Comparison of ENCODE assay signal across 9 mouse cellular contexts in genomic region chr5:149391574-149392375, GRCm38 (mm10). TPM values are rescaled to one million over a fixed set of nuclear protein-coding genes. Genes with fewer than 3 reads are reported as not detected.
DNase-seq lines count a peak whose midpoint lies in the region; ATAC-seq and TF ChIP-seq lines count a peak whose summit lies in the region.
"Had no signal": no experiment of that assay in that cellular context is flagged by ENCODE, and none has a peak within 500 bp of the region (broad histone marks: within the 10 kb centered on the region; RNA-seq: fewer than 3 reads in every experiment).

No protein-coding gene starts in this region.

- no peak overlapping the region for H3K4me3 ChIP-seq in forebrain, embryonic 10.5 days
- H3K4me3 ChIP-seq in forebrain, embryonic 14.5 days (ENCODE audit: low read depth, low read length), result no peak overlapping the region
- no peak overlapping the region for H3K4me3 ChIP-seq in thymus, adult 2 months (ENCODE audit: control insufficient read depth, insufficient read depth, low read length)
- H3K4me3 ChIP-seq in limb, embryonic 10.5 days, result no peak overlapping the region
- no peak overlapping the region for H3K4me3 ChIP-seq in stomach, embryonic 15.5 days (replicated peaks)

- no peak overlapping the region for H3K9ac ChIP-seq in forebrain, embryonic 14.5 days (ENCODE audit: low read length)
- H3K9ac ChIP-seq in stomach, embryonic 15.5 days, result no peak overlapping the region

- peaks cover 23% of the 10 kb centered on the region for H3K4me1 ChIP-seq in forebrain, embryonic 10.5 days
- H3K4me1 ChIP-seq in forebrain, embryonic 14.5 days (ENCODE audit: control insufficient read depth, insufficient read depth, low read length), result no peaks in the 10 kb centered on the region
- H3K4me1 ChIP-seq in thymus, adult 2 months (replicated peaks; ENCODE audit: control insufficient read depth, insufficient read depth, low read length), result peaks cover 9% of the 10 kb centered on the region
- H3K4me1 ChIP-seq in limb, embryonic 10.5 days, result peaks cover 15% of the 10 kb centered on the region
- H3K4me1 ChIP-seq in stomach, embryonic 15.5 days, result peaks cover 17% of the 10 kb centered on the region; the same call in 1 of the 2 replicates

- H3K9me3 ChIP-seq in forebrain, embryonic 10.5 days, result peaks cover 10% of the 10 kb centered on the region
- no peaks in the 10 kb centered on the region for H3K9me3 ChIP-seq in forebrain, embryonic 14.5 days (replicated peaks; ENCODE audit: control insufficient read depth, low read length)
- H3K9me3 ChIP-seq in limb, embryonic 10.5 days (replicated peaks), result no peaks in the 10 kb centered on the region
- H3K9me3 ChIP-seq in stomach, embryonic 15.5 days, result no peaks in the 10 kb centered on the region

- H3K36me3 ChIP-seq in forebrain, embryonic 10.5 days (replicated peaks), result no peaks in the 10 kb centered on the region
- no peaks in the 10 kb centered on the region for H3K36me3 ChIP-seq in forebrain, embryonic 14.5 days (ENCODE audit: control insufficient read depth, insufficient read depth, low read length)
- H3K36me3 ChIP-seq in thymus, adult 2 months (ENCODE audit: control insufficient read depth, insufficient read depth, low read length), result 0 out of 2 replicates have a peak, but pooled peaks cover 13% of the 10 kb centered on the region
- no peaks in the 10 kb centered on the region for H3K36me3 ChIP-seq in limb, embryonic 10.5 days
- H3K36me3 ChIP-seq in stomach, embryonic 15.5 days, result no peaks in the 10 kb centered on the region

- DNase-seq in forebrain, embryonic 10.5 days (ENCODE audit: extremely low spot score, low spot score), result no peak
- no peak for DNase-seq in forebrain, embryonic 14.5 days (ENCODE audit: low spot score)
- peak; percentile 10 for DNase-seq in thymus, adult 2 months
- no peak for DNase-seq in thymus, adult 18-20 months
- no peak for DNase-seq in limb, embryonic 10.5 days (ENCODE audit: low spot score)
- DNase-seq in adrenal gland, adult (ENCODE audit: inconsistent age in 2 of 2, low spot score in 1 of 2), result no peak
- no peak for DNase-seq in cerebellum, adult 8-10 months
- DNase-seq: adrenal gland, postnatal 10 days had no signal

- H3K27ac ChIP-seq in forebrain, embryonic 10.5 days, result peak overlapping the region; percentile 36; the same call in 1 of the 2 replicates
- no peak overlapping the region for H3K27ac ChIP-seq in forebrain, embryonic 14.5 days (ENCODE audit: low read depth, low read length)
- H3K27ac ChIP-seq in thymus, adult 2 months (ENCODE audit: control insufficient read depth, insufficient read depth, low read length), result no peak overlapping the region
- H3K27ac ChIP-seq in limb, embryonic 10.5 days, result peak overlapping the region; percentile 34; the same call in 1 of the 2 replicates
- H3K27ac ChIP-seq in stomach, embryonic 15.5 days, result peak overlapping the region; percentile 48; the same call in 1 of the 2 replicates

- no peak for ATAC-seq in forebrain, embryonic 14.5 days
- ATAC-seq in stomach, embryonic 15.5 days (ENCODE audit: insufficient read depth, low FRiP score, low read depth), result no peak

- 71% methylated on average over 18 of the region's 18 CpGs for WGBS in forebrain, embryonic 10.5 days
- WGBS in forebrain, embryonic 14.5 days, result 74% methylated on average over 18 of the region's 18 CpGs
- WGBS in thymus, adult 2 months, result 6% methylated on average over 18 of the region's 18 CpGs
- 28% methylated on average over 18 of the region's 18 CpGs for WGBS in limb, embryonic 10.5 days
- 7% methylated on average over 18 of the region's 18 CpGs for WGBS in stomach, embryonic 15.5 days

- TF ChIP-seq POLR2A in thymus, adult 2 months (IDR thresholded peaks at IDR 0.05; ENCODE audit: control insufficient read depth, extremely low read depth, insufficient read depth, low read length, poor library complexity), result no peak

- H3K27me3 ChIP-seq in forebrain, embryonic 10.5 days (ENCODE audit: poor library complexity, severe bottlenecking), result no peaks in the 10 kb centered on the region
- H3K27me3 ChIP-seq in forebrain, embryonic 14.5 days (replicated peaks; ENCODE audit: control insufficient read depth, insufficient read depth, low read length), result no peaks in the 10 kb centered on the region
- H3K27me3 ChIP-seq in thymus, adult 2 months (ENCODE audit: control insufficient read depth, insufficient read depth, low read length), result no peaks in the 10 kb centered on the region
- H3K27me3 ChIP-seq in limb, embryonic 10.5 days (ENCODE audit: low read depth, poor library complexity, severe bottlenecking), result no peaks in the 10 kb centered on the region
- no peaks in the 10 kb centered on the region for H3K27me3 ChIP-seq in stomach, embryonic 15.5 days (replicated peaks)

- no peak for TF ChIP-seq CTCF in thymus, adult 2 months (IDR thresholded peaks at IDR 0.05; ENCODE audit: borderline replicate concordance, control insufficient read depth, extremely low read depth, insufficient read depth, low read length, poor library complexity)

- no peak overlapping the region for H3K4me2 ChIP-seq in forebrain, embryonic 14.5 days (ENCODE audit: low read length)
- peak overlapping the region; percentile 25 for H3K4me2 ChIP-seq in stomach, embryonic 15.5 days

RNA-seq across cellular contexts. Expression of gene Medag, which starts 19.8 kb away (rescaled TPM):
- polyA plus RNA-seq in forebrain, embryonic 10.5 days (2016; fragmentation: Nextera tagmentation; extraction: Ambion mirVana), result 0.47 and 0.60 TPM in 2 replicates
- polyA plus RNA-seq in forebrain, embryonic 14.5 days (2014; fragmentation: Nextera tagmentation; extraction: Ambion mirVana), result 1.3 and 1.6 TPM in 2 replicates
- 2.8 and 2.9 TPM in 2 replicates for polyA plus RNA-seq in thymus, adult 2 months (2012; rRNA removed)
- polyA plus RNA-seq in limb, embryonic 10.5 days (2016; fragmentation: Nextera tagmentation; extraction: Ambion mirVana), result 0.26 and 0.33 TPM in 2 replicates
- polyA plus RNA-seq in stomach, embryonic 15.5 days (2015; fragmentation: Nextera tagmentation; extraction: Ambion mirVana), result 2.8 TPM in 2 replicates

RNA-seq across cellular contexts. Expression of gene Tex26, which starts 47.7 kb away (rescaled TPM):
- polyA plus RNA-seq in forebrain, embryonic 10.5 days (2016; fragmentation: Nextera tagmentation; extraction: Ambion mirVana), result 1.5 and 2.2 TPM in 2 replicates
- 1.3 and 1.6 TPM in 2 replicates for polyA plus RNA-seq in forebrain, embryonic 14.5 days (2014; fragmentation: Nextera tagmentation; extraction: Ambion mirVana)
- polyA plus RNA-seq in thymus, adult 2 months (2012; rRNA removed), result 0.18 and 0.38 TPM in 2 replicates
- polyA plus RNA-seq in limb, embryonic 10.5 days (2016; fragmentation: Nextera tagmentation; extraction: Ambion mirVana), result 0.15 and 0.30 TPM in 2 replicates
- polyA plus RNA-seq in stomach, embryonic 15.5 days (2015; fragmentation: Nextera tagmentation; extraction: Ambion mirVana), result 0.27 and 0.41 TPM in 2 replicates

Comparison
In these comparisons a context has a peak if more than half of its experiments do, and no peak if none do; other contexts are left out.
1. H3K27ac ChIP-seq: peak in forebrain, embryonic 10.5 days (single experiment), limb, embryonic 10.5 days (single experiment) and stomach, embryonic 15.5 days (single experiment); none in forebrain, embryonic 14.5 days (single experiment) and thymus, adult 2 months (single experiment).